Mouse (Mus musculus) kidney, adult 8-10 months (tissue): ENCODE data around the gene Safb.

Experiments used
- DNase-seq, 2 experiments: peaks; one replicate each; pipeline ENCODE4 v3.0.0; 2022

Safb gene

DNA sequence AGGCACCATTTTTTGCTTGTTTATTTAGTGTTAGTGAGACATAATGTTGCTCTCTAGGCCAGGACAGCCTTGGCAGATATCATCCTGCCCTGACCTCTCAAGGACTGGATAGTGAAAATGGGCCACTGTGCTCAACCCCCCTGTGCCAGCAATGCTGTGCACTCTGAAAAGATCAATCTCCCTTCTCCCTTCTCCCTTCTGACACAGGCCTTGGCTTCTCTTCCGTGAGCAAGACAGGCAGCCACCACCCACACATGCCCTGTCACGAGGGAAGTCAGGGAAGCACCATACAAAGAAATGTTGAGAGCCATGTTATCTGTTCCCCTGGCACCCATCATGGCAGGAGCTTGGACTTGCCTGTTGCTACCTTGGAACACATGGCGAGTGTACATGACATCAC lies 70.7 kb downstream of the Safb start:
- no peak for DNase-seq
